Mouse (Mus musculus): ENCODE results near the gene 5730596B20Rik. TPM values are rescaled to one million over a fixed set of nuclear protein-coding genes. Genes with fewer than 3 reads are reported as not detected.
A peak's percentile ranks its signal among the peaks of the same experiment; 100 is the strongest.

The 5730596B20Rik gene
- polyA plus RNA-seq, 1 experiment from 2014 or later: 1.3 TPM

DNA sequence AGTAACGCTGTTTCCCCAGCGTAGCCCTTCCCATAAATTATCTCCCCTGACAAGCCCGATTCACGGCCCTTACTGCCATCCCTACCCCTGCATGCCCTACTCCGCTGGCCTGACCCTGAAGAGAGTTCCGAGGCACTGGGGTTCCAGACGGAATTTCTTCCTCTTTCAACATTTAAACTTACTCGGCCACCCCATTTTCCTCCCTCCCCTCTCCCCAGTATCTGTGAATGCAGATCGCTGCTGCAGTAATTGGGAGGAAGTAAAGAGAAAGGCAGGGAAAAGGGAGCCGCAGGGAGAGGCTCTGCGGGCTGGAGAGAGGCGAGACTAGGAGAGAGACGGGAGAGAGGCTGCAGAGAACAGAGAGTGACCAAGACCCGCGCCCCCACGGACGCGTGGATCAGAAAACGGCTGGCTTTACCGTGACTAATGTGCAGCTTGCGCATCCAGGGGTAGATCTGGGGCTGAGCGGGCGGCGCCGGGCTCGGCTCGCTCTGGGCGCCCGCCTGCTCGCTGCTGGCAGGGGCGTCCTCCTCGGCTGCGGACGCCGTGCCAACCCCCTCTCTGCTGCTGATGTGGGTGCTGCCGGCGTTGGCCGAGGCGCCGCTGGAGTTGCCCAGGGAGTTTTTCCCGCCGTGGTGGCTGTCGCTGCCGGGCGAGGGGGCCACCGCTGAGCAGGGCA, 26.2 kb downstream of the 5730596B20Rik start:
- 6% methylated on average over 44 of the region's 46 CpGs for WGBS
- H3K27me3 ChIP-seq (ENCODE audit: insufficient read depth, low read length): no peaks in the 10 kb centered on the region
- 0 out of 2 replicates have a peak, but pooled peaks cover 10% of the 10 kb centered on the region for H3K36me3 ChIP-seq (ENCODE audit: insufficient read depth, low read length)
- DNase-seq (ENCODE audit: low spot score) (no peak), ATAC-seq (replicated peaks; ENCODE audit: low FRiP score, low read depth) (peak; percentile 6; the same call in 1 of the 2 replicates)
- H3K9me3 ChIP-seq (replicated peaks; ENCODE audit: low read length): no peaks in the 10 kb centered on the region
- peaks cover 32% of the 10 kb centered on the region for H3K4me1 ChIP-seq (replicated peaks; ENCODE audit: insufficient read depth, low read length)
- H3K4me2 ChIP-seq (ENCODE audit: low read length): peak overlapping the region; percentile 89
- H3K27ac ChIP-seq: peak overlapping the region; percentile 74
- TF ChIP-seq CTCF (IDR thresholded peaks at IDR 0.05; ENCODE audit: low read depth): 0 out of 2 replicates have a peak, but pooled peaks have one; percentile 1
- peak overlapping the region; percentile 59 for H3K4me3 ChIP-seq (replicated peaks; ENCODE audit: low read depth, low read length)
- peak overlapping the region; percentile 76 for H3K9ac ChIP-seq (ENCODE audit: low read depth, low read length)

DNA sequence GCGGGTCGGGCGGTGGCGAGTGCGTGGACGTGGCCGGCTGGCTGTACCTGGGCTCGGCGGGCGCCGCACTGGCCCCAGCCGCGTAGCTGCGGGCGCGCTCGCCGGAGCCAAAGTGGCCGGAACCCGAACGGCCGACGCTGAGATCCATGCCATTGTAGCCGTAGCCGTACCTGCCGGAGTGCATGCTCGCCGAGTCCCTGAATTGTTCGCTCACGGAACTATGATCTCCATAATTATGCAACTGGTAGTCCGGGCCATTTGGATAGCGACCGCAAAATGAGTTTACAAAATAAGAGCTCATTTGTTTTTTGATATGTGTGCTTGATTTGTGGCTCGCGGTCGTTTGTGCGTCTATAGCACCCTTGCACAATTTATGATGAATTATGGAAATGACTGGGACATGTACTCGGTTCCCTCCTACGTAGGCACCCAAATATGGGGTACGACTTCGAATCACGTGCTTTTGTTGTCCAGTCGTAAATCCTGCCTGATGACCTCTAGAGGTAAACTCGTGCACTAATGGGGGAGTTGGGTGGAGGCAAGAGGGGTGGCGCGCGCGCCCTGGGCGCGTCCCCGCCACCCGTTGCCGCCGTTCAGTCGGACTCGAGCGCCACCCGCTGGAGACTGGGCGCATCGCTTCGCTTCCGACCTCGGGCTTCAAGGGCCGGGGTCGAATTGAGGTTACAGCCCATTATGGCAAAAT, 26.9 kb downstream of the 5730596B20Rik start, which contains the start of gene Hoxa5:
Gene Hoxa5 (minus strand): TSS at position 538 of the 703 bp plus-strand sequence.
- 3% methylated on average over 65 of the region's 65 CpGs for WGBS

DNA sequence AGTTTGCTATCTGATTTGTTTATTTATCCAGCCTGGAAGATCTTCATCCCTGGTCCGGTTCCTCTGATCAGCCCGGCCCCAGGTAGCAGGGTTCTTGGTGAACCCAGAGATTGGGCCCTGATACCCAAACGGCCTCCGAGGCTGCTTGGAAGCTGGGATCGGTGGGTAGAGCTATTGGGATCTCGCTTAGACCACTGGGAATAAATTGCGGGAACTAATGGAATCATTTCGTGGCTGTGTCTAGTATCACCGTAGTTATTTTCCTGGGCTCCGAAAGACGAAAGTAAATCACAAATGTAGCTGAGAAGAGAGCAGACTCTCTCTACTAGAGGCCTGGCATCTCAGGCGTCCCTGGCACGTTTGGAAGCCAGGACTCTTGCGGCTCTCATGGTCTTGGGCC, 27.9 kb downstream of the 5730596B20Rik start:
- Histone ChIP-seq H3K9ac (ENCODE audit: low read depth, low read length) (peak overlapping the region; percentile 33), H3K27me3 (ENCODE audit: insufficient read depth, low read length) (no peaks in the 10 kb centered on the region)
- ATAC-seq (replicated peaks; ENCODE audit: low FRiP score, low read depth): no peak

More for the DNA sequence above, 26.9 kb downstream of the 5730596B20Rik start, which contains the start of gene Hoxa5:
- Histone ChIP-seq H3K9me3 (replicated peaks; ENCODE audit: low read length) (no peaks in the 10 kb centered on the region), H3K27ac (peak within 1 kb of the TSS; percentile 74), H3K36me3 (ENCODE audit: insufficient read depth, low read length) (0 out of 2 replicates have a peak, but pooled peaks cover 7% of the 10 kb centered on the region), H3K4me1 (replicated peaks; ENCODE audit: insufficient read depth, low read length) (peaks cover 32% of the 10 kb centered on the region), H3K9ac (ENCODE audit: low read depth, low read length) (peak within 1 kb of the TSS; percentile 76), H3K4me2 (ENCODE audit: low read length) (peak within 1 kb of the TSS; percentile 89), H3K4me3 (replicated peaks; ENCODE audit: low read depth, low read length) (peak within 1 kb of the TSS; percentile 59), H3K27me3 (ENCODE audit: insufficient read depth, low read length) (no peaks in the 10 kb centered on the region)
- peak; percentile 98 for DNase-seq (ENCODE audit: low spot score)
- peak; percentile 89 for TF ChIP-seq CTCF (IDR thresholded peaks at IDR 0.05; ENCODE audit: low read depth)
- peak; percentile 74 for ATAC-seq (replicated peaks; ENCODE audit: low FRiP score, low read depth)

DNA sequence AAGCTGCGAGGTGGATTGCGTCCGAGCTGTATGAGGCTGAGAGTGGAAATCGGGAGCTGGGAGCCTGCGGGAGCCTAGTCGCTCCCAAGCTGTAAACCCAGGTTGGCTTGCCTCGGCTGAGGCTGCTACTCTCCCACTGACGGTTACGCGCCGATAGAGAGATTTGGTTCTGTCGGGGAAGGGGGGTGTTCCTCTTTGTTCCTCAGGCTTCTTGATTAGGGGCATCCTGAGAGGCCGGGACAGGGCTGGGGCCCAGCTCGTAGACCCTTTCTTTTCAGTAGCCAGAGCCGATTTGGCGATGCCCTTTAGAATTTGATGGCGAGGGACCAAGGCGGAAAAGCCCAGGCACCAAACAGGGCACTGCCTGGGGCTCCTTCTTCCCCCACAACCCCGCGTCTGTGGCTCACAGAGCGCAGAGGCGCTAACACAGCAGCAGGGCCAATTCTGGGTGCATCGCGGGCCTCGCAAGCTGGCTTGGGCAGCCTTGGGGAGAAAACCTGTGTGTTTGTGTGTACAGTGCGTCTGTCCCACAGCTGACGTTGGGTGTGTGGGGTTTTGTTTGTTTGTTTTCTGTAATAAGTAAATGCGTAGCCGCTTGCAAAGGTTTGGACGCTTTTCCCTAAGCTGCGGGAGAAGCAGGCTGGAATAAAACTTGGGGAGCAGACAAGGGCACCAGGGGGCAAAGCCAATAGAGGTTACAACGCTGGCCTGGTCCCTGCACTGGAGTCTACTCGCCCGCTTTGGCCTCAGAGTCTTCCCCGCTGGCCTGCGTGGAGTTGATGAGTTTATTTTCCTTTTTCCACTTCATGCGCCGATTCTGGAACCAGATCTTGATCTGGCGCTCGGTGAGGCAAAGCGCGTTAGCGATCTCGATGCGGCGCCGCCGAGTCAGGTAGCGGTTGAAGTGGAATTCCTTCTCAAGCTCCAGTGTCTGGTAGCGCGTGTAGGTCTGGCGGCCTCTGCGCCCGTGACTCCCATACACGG, 28.6 kb downstream of the 5730596B20Rik start:
- Histone ChIP-seq H3K27me3 (ENCODE audit: insufficient read depth, low read length) (no peaks in the 10 kb centered on the region), H3K9me3 (replicated peaks; ENCODE audit: low read length) (no peaks in the 10 kb centered on the region), H3K27ac (peak overlapping the region; percentile 74), H3K36me3 (ENCODE audit: insufficient read depth, low read length) (0 out of 2 replicates have a peak, but pooled peaks cover 7% of the 10 kb centered on the region), H3K4me3 (replicated peaks; ENCODE audit: low read depth, low read length) (peak overlapping the region; percentile 13; the same call in 1 of the 2 replicates), H3K9ac (ENCODE audit: low read depth, low read length) (peak overlapping the region; percentile 33), H3K4me2 (ENCODE audit: low read length) (peak overlapping the region; percentile 89), H3K4me1 (replicated peaks; ENCODE audit: insufficient read depth, low read length) (peaks cover 42% of the 10 kb centered on the region)
- ATAC-seq (replicated peaks; ENCODE audit: low FRiP score, low read depth) (no peak), DNase-seq (ENCODE audit: low spot score) (no peak)
- no peak for TF ChIP-seq CTCF (IDR thresholded peaks at IDR 0.05; ENCODE audit: low read depth)
- WGBS: 21% methylated on average over 55 of the region's 55 CpGs

More for the DNA sequence above, 27.9 kb downstream of the 5730596B20Rik start:
- Histone ChIP-seq H3K36me3 (ENCODE audit: insufficient read depth, low read length) (0 out of 2 replicates have a peak, but pooled peaks cover 7% of the 10 kb centered on the region), H3K4me1 (replicated peaks; ENCODE audit: insufficient read depth, low read length) (peaks cover 39% of the 10 kb centered on the region), H3K4me2 (ENCODE audit: low read length) (peak overlapping the region; percentile 89), H3K27ac (peak overlapping the region; percentile 74), H3K4me3 (replicated peaks; ENCODE audit: low read depth, low read length) (peak overlapping the region; percentile 13; the same call in 1 of the 2 replicates), H3K9me3 (replicated peaks; ENCODE audit: low read length) (no peaks in the 10 kb centered on the region)
- TF ChIP-seq CTCF (IDR thresholded peaks at IDR 0.05; ENCODE audit: low read depth): no peak
- DNase-seq (ENCODE audit: low spot score): no peak
- WGBS: 25% methylated on average over 14 of the region's 14 CpGs

DNA sequence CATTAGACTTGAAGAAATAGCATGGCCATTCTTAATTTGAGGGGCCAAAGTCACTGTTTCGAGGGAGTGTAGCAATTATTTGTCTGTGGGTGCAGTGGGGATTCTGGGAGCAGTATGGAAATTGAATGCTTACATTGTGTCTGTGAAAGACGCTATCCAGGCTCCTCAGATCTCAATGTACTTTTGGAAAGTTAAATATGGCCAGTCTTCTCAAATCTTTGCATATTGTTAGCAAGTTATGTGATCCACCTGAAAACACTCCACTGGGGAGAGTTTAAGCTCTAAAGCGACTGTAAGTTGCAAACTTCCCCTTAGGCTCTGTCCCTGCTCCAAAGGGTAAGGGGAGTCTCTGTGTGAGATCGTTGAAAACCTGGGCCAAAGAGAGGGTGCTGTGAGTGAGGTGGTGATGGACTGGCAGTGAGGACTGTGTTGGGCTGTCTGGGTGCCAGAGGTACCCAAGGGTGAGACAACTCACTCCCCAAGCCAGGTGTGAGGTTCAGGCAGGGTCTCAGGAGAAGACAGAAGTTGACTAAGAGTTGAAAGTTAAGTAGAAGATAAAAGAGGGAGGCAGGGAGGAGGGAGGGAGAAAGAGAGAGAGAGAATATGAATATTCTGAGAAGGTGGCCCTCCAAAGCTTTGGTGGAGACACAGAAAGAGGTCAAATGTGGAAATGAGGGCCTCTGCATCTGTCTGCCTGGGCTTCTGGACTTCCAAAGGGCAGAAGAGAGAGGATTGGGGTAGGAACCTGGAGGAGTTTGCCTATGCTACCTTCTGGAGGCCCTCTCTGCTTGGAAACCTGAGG, 29.8 kb downstream of the 5730596B20Rik start:
- ATAC-seq (replicated peaks; ENCODE audit: low FRiP score, low read depth): no peak
- Histone ChIP-seq H3K36me3 (ENCODE audit: insufficient read depth, low read length) (0 out of 2 replicates have a peak, but pooled peaks cover 7% of the 10 kb centered on the region), H3K9me3 (replicated peaks; ENCODE audit: low read length) (no peaks in the 10 kb centered on the region), H3K27ac (peak overlapping the region; percentile 15; the same call in 1 of the 2 replicates), H3K4me2 (ENCODE audit: low read length) (peak overlapping the region; percentile 89), H3K4me3 (replicated peaks; ENCODE audit: low read depth, low read length) (no peak overlapping the region), H3K4me1 (replicated peaks; ENCODE audit: insufficient read depth, low read length) (peaks cover 44% of the 10 kb centered on the region), H3K9ac (ENCODE audit: low read depth, low read length) (peak overlapping the region; percentile 47; the same call in 1 of the 2 replicates), H3K27me3 (ENCODE audit: insufficient read depth, low read length) (no peaks in the 10 kb centered on the region)
- DNase-seq (ENCODE audit: low spot score): no peak
- 36% methylated on average over 4 of the region's 4 CpGs for WGBS
- TF ChIP-seq CTCF (IDR thresholded peaks at IDR 0.05; ENCODE audit: low read depth): no peak

Measured in kidney, postnatal 0 days (tissue).